Mouse (Mus musculus): ENCODE data around the gene Cyp2c66.
"Not testable (repeated sequence)": the region's sequence is repeated elsewhere in the genome, so short reads cannot be mapped to it uniquely, and the experiment has no call there.

The Cyp2c66 gene

GRCm38 (mm10) chr19:39113644-39114043, at the start of gene Cyp2c66:
Cyp2c66 (plus strand) TSS chr19:39113898.
- no peak for DNase-seq (ENCODE audit: low read depth, low spot score)
- Histone ChIP-seq H3K36me3 (ENCODE audit: control insufficient read depth, insufficient read depth, low read length, poor library complexity, severe bottlenecking) (no peaks in the 10 kb centered on the region), H3K27me3 (ENCODE audit: control insufficient read depth, insufficient read depth, low read length, poor library complexity, severe bottlenecking) (no peaks in the 10 kb centered on the region)

- not testable (repeated sequence) for H3K27me3 ChIP-seq (ENCODE audit: control insufficient read depth, insufficient read depth, low read length, poor library complexity, severe bottlenecking); H3K36me3 ChIP-seq (ENCODE audit: control insufficient read depth, insufficient read depth, low read length, poor library complexity, severe bottlenecking); DNase-seq (ENCODE audit: low read depth, low spot score)
These were observed 14.9 kb upstream of the Cyp2c66 start for GRCm38 (mm10) chr19:39098779-39099178.

GRCm38 (mm10) chr19:39156836-39157235, 43.1 kb downstream of the Cyp2c66 start:
- H3K36me3 ChIP-seq (ENCODE audit: control insufficient read depth, insufficient read depth, low read length, poor library complexity, severe bottlenecking); H3K27me3 ChIP-seq (ENCODE audit: control insufficient read depth, insufficient read depth, low read length, poor library complexity, severe bottlenecking); DNase-seq (ENCODE audit: low read depth, low spot score): not testable (repeated sequence)
